Mouse (Mus musculus) liver, embryonic 14.5 days (tissue): ENCODE measurements around the gene Hist1h2bk.

ENCODE experiments used
- CTCF ChIP-seq: IDR thresholded peaks from 2 replicates; pipeline ENCODE4 v1.5.1; 2016; ENCODE audit warnings: antibody characterized with exemption, low read depth, control low read depth
- EP300 ChIP-seq: IDR thresholded peaks from 2 replicates; pipeline ENCODE4 v1.6.1; 2016; ENCODE audit warnings: antibody characterized with exemption, low read depth

- TF ChIP-seq CTCF (no peak), EP300 (peak; percentile 30)
These were observed 4.9 kb downstream of the Hist1h2bk start for GRCm38 (mm10) chr13:22040464-22041141.
